Mouse (Mus musculus): ENCODE data around the gene Zfp512b.

GRCm38 (mm10) chr2:181577981-181578581, 14.5 kb downstream of the Zfp512b start:
- TF ChIP-seq POLR2A (IDR thresholded peaks at IDR 0.05; ENCODE audit: low read depth, low read length) (no peak), CTCF (IDR thresholded peaks at IDR 0.05; ENCODE audit: extremely low read depth, insufficient read length, insufficient replicate concordance, low read depth, low read length) (no peak)
